Mouse (Mus musculus) bone marrow, adult 2 months (tissue): ENCODE results near the gene Trpv2. TPM values are rescaled to one million over a fixed set of nuclear protein-coding genes. Genes with fewer than 3 reads are reported as not detected.

Source experiments
- H3K27ac ChIP-seq: fragments of 200-500 bp; 2 replicates; pipeline ENCODE4 v1.5.1; 2012; ENCODE audit warnings: low read depth, mild to moderate bottlenecking, control low read depth, inconsistent platforms, low read length; ENCODE audit not compliant: control insufficient read depth, poor library complexity, insufficient read depth
- H3K4me1 ChIP-seq: fragments of 200-500 bp; 2 replicates; pipeline ENCODE4 v1.6.1; 2011; ENCODE audit warnings: low read length; ENCODE audit not compliant: control insufficient read depth, insufficient read depth
- H3K4me3 ChIP-seq: fragments of 200-500 bp; replicated peaks from 2 replicates; pipeline ENCODE3; 2011; ENCODE audit warnings: mild to moderate bottlenecking, low read depth, low read length, control low read depth; ENCODE audit not compliant: control insufficient read depth
- CTCF ChIP-seq: fragments of 200-500 bp; IDR thresholded peaks from 2 replicates; pipeline ENCODE4 v1.5.1; 2011; ENCODE audit warnings: low read length, control low read depth; ENCODE audit not compliant: control insufficient read depth, insufficient read depth
- POLR2A ChIP-seq: fragments of 200-500 bp; IDR thresholded peaks from 2 replicates; pipeline ENCODE4 v1.6.1; 2011; ENCODE audit warnings: low read depth, mild to moderate bottlenecking, control low read depth, low read length, borderline replicate concordance; ENCODE audit not compliant: control insufficient read depth
- WGBS: fragments of 180-500 bp; shearing (Covaris S2); methylation state at CpG from one replicate; pipeline ENCODE4 v1.1.7; 2018; 5-methylcytosine and 5-hydroxymethylcytosine counted together
- polyA plus RNA-seq: library from polyadenylated mRNA; stranded (reverse); fragments of >200 nt; gene quantifications from 2 replicates; pipeline ENCODE4 v1.2.4, GENCODE M21; 2011; ENCODE audit warnings: low replicate concordance; ENCODE audit not compliant: missing spikeins, insufficient read depth, insufficient read length

The Trpv2 gene
- polyA plus RNA-seq, 1 experiment = 22.0 TPM

GRCm38 (mm10) chr11:62543991-62544390, 30.3 kb upstream of the Trpv2 start:
- H3K4me1 ChIP-seq = peaks cover 2% of the 10 kb centered on the region; the same call in 1 of the 2 replicates
- 79% methylated on average over 3 of the region's 3 CpGs for WGBS
- H3K27ac ChIP-seq = no peak overlapping the region
- TF ChIP-seq POLR2A (no peak), CTCF (no peak)
- H3K4me3 ChIP-seq = no peak overlapping the region

GRCm38 (mm10) chr11:62549782-62550181, 24.5 kb upstream of the Trpv2 start:
- no peak for TF ChIP-seq POLR2A
- no peak for TF ChIP-seq CTCF
- H3K4me3 ChIP-seq = peak overlapping the region; percentile 24
- WGBS = 2% methylated on average over 5 of the region's 5 CpGs
- peak overlapping the region; percentile 17; the same call in 1 of the 2 replicates for H3K27ac ChIP-seq
- no peaks in the 10 kb centered on the region for H3K4me1 ChIP-seq

GRCm38 (mm10) chr11:62550227-62550685, 24.0 kb upstream of the Trpv2 start:
- H3K4me3 ChIP-seq = peak overlapping the region; percentile 88
- under 1% methylated on average over 11 of the region's 11 CpGs for WGBS
- no peak for TF ChIP-seq CTCF
- TF ChIP-seq POLR2A = no peak
- H3K27ac ChIP-seq = peak overlapping the region; percentile 98
- no peaks in the 10 kb centered on the region for H3K4me1 ChIP-seq

GRCm38 (mm10) chr11:62550727-62551225, 23.5 kb upstream of the Trpv2 start, which contains the start of gene Ubb:
Ubb (plus strand) TSS chr11:62551171.
- H3K4me3 ChIP-seq = peak within 1 kb of the TSS; percentile 88
- under 1% methylated on average over 40 of the region's 40 CpGs for whole genome bisulfite sequencing
- no peaks in the 10 kb centered on the region for H3K4me1 ChIP-seq
- H3K27ac ChIP-seq = peak within 1 kb of the TSS; percentile 98
- TF ChIP-seq CTCF (no peak), POLR2A (peak; percentile 93)

GRCm38 (mm10) chr11:62551226-62552119, 22.8 kb upstream of the Trpv2 start:
- H3K4me3 ChIP-seq = peak overlapping the region; percentile 58
- peak overlapping the region; percentile 57 for H3K27ac ChIP-seq
- TF ChIP-seq CTCF (no peak), POLR2A (peak; percentile 99)
- H3K4me1 ChIP-seq = no peaks in the 10 kb centered on the region
- WGBS = under 1% methylated on average over 58 of the region's 58 CpGs

GRCm38 (mm10) chr11:62553186-62553585, 21.1 kb upstream of the Trpv2 start:
- WGBS = 0% methylated on average over 1 of the region's 1 CpGs
- Histone ChIP-seq H3K4me1 (no peaks in the 10 kb centered on the region), H3K27ac (no peak overlapping the region), H3K4me3 (peak overlapping the region; percentile 60)
- no peak for TF ChIP-seq CTCF
- no peak for TF ChIP-seq POLR2A

GRCm38 (mm10) chr11:62553633-62554032, 20.7 kb upstream of the Trpv2 start:
- 51% methylated on average over 5 of the region's 5 CpGs for WGBS
- Histone ChIP-seq H3K4me1 (no peaks in the 10 kb centered on the region), H3K27ac (no peak overlapping the region)

GRCm38 (mm10) chr11:62554163-62554855, 20.0 kb upstream of the Trpv2 start:
- TF ChIP-seq POLR2A = no peak
- TF ChIP-seq CTCF = no peak
- 51% methylated on average over 5 of the region's 5 CpGs for WGBS
- H3K4me3 ChIP-seq = no peak overlapping the region
- no peak overlapping the region for H3K27ac ChIP-seq
- no peaks in the 10 kb centered on the region for H3K4me1 ChIP-seq

More at GRCm38 (mm10) chr11:62553633-62554032, 20.7 kb upstream of the Trpv2 start:
- no peak for TF ChIP-seq CTCF
- no peak overlapping the region for H3K4me3 ChIP-seq
